15 mouse cellular contexts compared by ENCODE assay signal in the genomic region with DNA sequence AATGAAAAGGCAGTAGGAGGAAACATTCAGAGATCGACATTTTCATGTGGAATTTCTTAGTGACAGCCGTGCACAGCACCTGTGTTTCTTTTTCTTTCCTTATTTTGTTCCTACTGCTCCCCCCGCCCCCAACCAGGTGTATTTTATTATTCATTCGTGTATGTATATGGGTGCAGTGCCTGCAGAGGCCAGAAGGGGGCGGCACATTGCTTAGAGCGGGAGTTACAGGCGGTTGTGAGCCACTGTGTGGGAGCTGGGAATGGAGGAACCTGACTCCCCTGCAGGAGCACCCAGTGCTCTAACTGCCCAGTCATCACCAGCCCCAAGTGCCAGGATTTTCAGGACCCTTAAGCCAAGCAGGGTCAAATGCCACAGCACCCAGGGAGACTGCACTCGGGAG. TPM values are rescaled to one million over a fixed set of nuclear protein-coding genes. Genes with fewer than 3 reads are reported as not detected.
DNase-seq lines count a peak whose midpoint lies in the region; ATAC-seq and TF ChIP-seq lines count a peak whose summit lies in the region.
"Had no signal": no experiment of that assay in that cellular context is flagged by ENCODE, and none has a peak within 500 bp of the region (broad histone marks: within the 10 kb centered on the region; RNA-seq: fewer than 3 reads in every experiment).

No protein-coding gene starts in this region.

- no peak overlapping the region for H3K4me2 ChIP-seq in intestine, postnatal 0 days (replicated peaks; ENCODE audit: low read depth)
- H3K4me2 ChIP-seq in intestine, embryonic 15.5 days (replicated peaks) = no peak overlapping the region
- H3K4me2 ChIP-seq: hindbrain, embryonic 12.5 days; liver, embryonic 13.5 days; neural tube, embryonic 13.5 days had no signal

- no peak overlapping the region for H3K4me3 ChIP-seq in intestine, postnatal 0 days (ENCODE audit: low read depth, low read length)
- H3K4me3 ChIP-seq in intestine, embryonic 15.5 days (replicated peaks) = no peak overlapping the region
- H3K4me3 ChIP-seq: heart, embryonic 10.5 days; hindbrain, embryonic 12.5 days; liver, embryonic 13.5 days; midbrain, embryonic 10.5 days; neural tube, embryonic 13.5 days had no signal

- peak; percentile 28 for DNase-seq in thymus, postnatal 0 days (ENCODE audit: low spot score)
- no peak for DNase-seq in thymus, postnatal 10 days (ENCODE audit: low spot score in 2 of 2)
- DNase-seq in spleen, postnatal 4 days (ENCODE audit: low spot score in 2 of 2) = no peak
- no peak for DNase-seq in gastrocnemius, postnatal 14 days
- no peak for DNase-seq in spleen, adult 18-20 months
- DNase-seq: cerebellum, postnatal 14 days; liver, embryonic 13.5 days; right cerebral cortex, postnatal 25 days had no signal

- no peak for ATAC-seq in intestine, postnatal 0 days
- no peak for ATAC-seq in intestine, embryonic 15.5 days
- ATAC-seq in erythroblast, adult 5-6 weeks (replicated peaks; ENCODE audit: low FRiP score, poor library complexity, severe bottlenecking) = peak; percentile 53; the same call in 1 of the 2 replicates

- intact Hi-C loops in gastrocnemius, postnatal 14 days (cut with DNase I; ENCODE audit: low total_unique reads) = no loop called here

- no peaks in the 10 kb centered on the region; the same call in 1 of the 2 replicates for H3K27me3 ChIP-seq in intestine, postnatal 0 days (replicated peaks; ENCODE audit: control insufficient read depth, insufficient read depth, low read length)
- H3K27me3 ChIP-seq in intestine, embryonic 15.5 days (replicated peaks) = no peaks in the 10 kb centered on the region

- no peak overlapping the region for H3K9ac ChIP-seq in intestine, postnatal 0 days (ENCODE audit: low read depth, low read length)
- no peak overlapping the region for H3K9ac ChIP-seq in intestine, embryonic 15.5 days
- H3K9ac ChIP-seq: hindbrain, embryonic 12.5 days; liver, embryonic 13.5 days; neural tube, embryonic 13.5 days had no signal

- H3K36me3 ChIP-seq in intestine, postnatal 0 days (ENCODE audit: control insufficient read depth, insufficient read depth) = no peaks in the 10 kb centered on the region
- no peaks in the 10 kb centered on the region for H3K36me3 ChIP-seq in intestine, embryonic 15.5 days
- H3K36me3 ChIP-seq: heart, embryonic 10.5 days; hindbrain, embryonic 12.5 days; liver, embryonic 13.5 days; midbrain, embryonic 10.5 days; neural tube, embryonic 13.5 days had no signal

- WGBS in intestine, postnatal 0 days = 46% methylated on average over 8 of the region's 8 CpGs
- 47% methylated on average over 8 of the region's 8 CpGs for WGBS in intestine, embryonic 15.5 days

- no peaks in the 10 kb centered on the region for H3K4me1 ChIP-seq in intestine, postnatal 0 days (replicated peaks; ENCODE audit: control insufficient read depth, insufficient read depth, low read length)
- no peaks in the 10 kb centered on the region for H3K4me1 ChIP-seq in intestine, embryonic 15.5 days (replicated peaks)
- H3K4me1 ChIP-seq: hindbrain, embryonic 12.5 days; liver, embryonic 13.5 days; midbrain, embryonic 10.5 days; neural tube, embryonic 13.5 days had no signal

- H3K27ac ChIP-seq in intestine, postnatal 0 days (ENCODE audit: low read depth, low read length) = no peak overlapping the region
- no peak overlapping the region for H3K27ac ChIP-seq in intestine, embryonic 15.5 days
- H3K27ac ChIP-seq: heart, embryonic 10.5 days; hindbrain, embryonic 12.5 days; liver, embryonic 13.5 days; midbrain, embryonic 10.5 days; neural tube, embryonic 13.5 days had no signal

- TF ChIP-seq CTCF in intestine, postnatal 0 days (IDR thresholded peaks at IDR 0.05; ENCODE audit: low read depth) = peak; percentile 50

- no peaks in the 10 kb centered on the region for H3K9me3 ChIP-seq in intestine, postnatal 0 days (ENCODE audit: control insufficient read depth)
- no peaks in the 10 kb centered on the region for H3K9me3 ChIP-seq in intestine, embryonic 15.5 days
- H3K9me3 ChIP-seq: heart, embryonic 10.5 days; hindbrain, embryonic 12.5 days; liver, embryonic 13.5 days; midbrain, embryonic 10.5 days; neural tube, embryonic 13.5 days had no signal

RNA-seq across cellular contexts. Expression of gene Vmac, which starts 18.7 kb away (rescaled TPM):
- polyA plus RNA-seq in intestine, postnatal 0 days (2015; fragmentation: Nextera tagmentation; extraction: Ambion mirVana) = 9.6 and 13.4 TPM in 2 replicates
- 14.3 and 15.2 TPM in 2 replicates for polyA plus RNA-seq in intestine, embryonic 15.5 days (2015; fragmentation: Nextera tagmentation; extraction: Ambion mirVana)
- polyA plus RNA-seq in thymus, postnatal 0 days (2015; fragmentation: Nextera tagmentation; extraction: Ambion mirVana) = 20.3 and 26.9 TPM in 2 replicates
- 0.38 and 1.0 TPM in 2 replicates for total RNA-seq in erythroblast, adult 5-6 weeks (2015; ENCODE audit: low replicate concordance)
- total RNA-seq in erythroblast, adult 5-6 weeks (2017; ENCODE audit: low replicate concordance) = 1.4 and 8.3 TPM in 2 replicates
- total RNA-seq in gastrocnemius, postnatal 14 days (2021) = 1 to 10 TPM; 5.4 to 5.8 TPM

RNA-seq across cellular contexts. Expression of gene Ndufa11, which starts 19.0 kb away (rescaled TPM):
- polyA plus RNA-seq in intestine, postnatal 0 days (2015; fragmentation: Nextera tagmentation; extraction: Ambion mirVana) = 660 and 718 TPM in 2 replicates
- 471 and 522 TPM in 2 replicates for polyA plus RNA-seq in intestine, embryonic 15.5 days (2015; fragmentation: Nextera tagmentation; extraction: Ambion mirVana)
- 821 and 873 TPM in 2 replicates for polyA plus RNA-seq in thymus, postnatal 0 days (2015; fragmentation: Nextera tagmentation; extraction: Ambion mirVana)
- total RNA-seq in erythroblast, adult 5-6 weeks (2015; ENCODE audit: low replicate concordance) = 17.7 and 29.7 TPM in 2 replicates
- 21.3 and 29.1 TPM in 2 replicates for total RNA-seq in erythroblast, adult 5-6 weeks (2017; ENCODE audit: low replicate concordance)
- total RNA-seq in gastrocnemius, postnatal 14 days (2021) = 100 to 1,000 TPM; 433 to 458 TPM

RNA-seq across cellular contexts. Expression of gene Nrtn, which starts 20.8 kb away (rescaled TPM):
- 20.6 and 21.0 TPM in 2 replicates for polyA plus RNA-seq in intestine, postnatal 0 days (2015; fragmentation: Nextera tagmentation; extraction: Ambion mirVana)
- polyA plus RNA-seq in intestine, embryonic 15.5 days (2015; fragmentation: Nextera tagmentation; extraction: Ambion mirVana) = 9.9 and 10.7 TPM in 2 replicates
- polyA plus RNA-seq in thymus, postnatal 0 days (2015; fragmentation: Nextera tagmentation; extraction: Ambion mirVana) = 17.3 and 23.6 TPM in 2 replicates
- not detected in 2 replicates for total RNA-seq in erythroblast, adult 5-6 weeks (2015; ENCODE audit: low replicate concordance)
- 0.51 TPM in 1 of 2 replicates, not detected in the other for total RNA-seq in erythroblast, adult 5-6 weeks (2017; ENCODE audit: low replicate concordance)
- total RNA-seq in gastrocnemius, postnatal 14 days (2021) = 1 to 10 TPM in 1 of 2 experiments, under 1 TPM in 1; 0.47 to 1.4 TPM

RNA-seq across cellular contexts. Expression of gene Dus3l, which starts 28.0 kb away (rescaled TPM):
- polyA plus RNA-seq in intestine, postnatal 0 days (2015; fragmentation: Nextera tagmentation; extraction: Ambion mirVana) = 16.1 and 16.6 TPM in 2 replicates
- 38.7 and 42.8 TPM in 2 replicates for polyA plus RNA-seq in intestine, embryonic 15.5 days (2015; fragmentation: Nextera tagmentation; extraction: Ambion mirVana)
- polyA plus RNA-seq in thymus, postnatal 0 days (2015; fragmentation: Nextera tagmentation; extraction: Ambion mirVana) = 34.0 and 36.5 TPM in 2 replicates
- total RNA-seq in erythroblast, adult 5-6 weeks (2015; ENCODE audit: low replicate concordance) = 0.84 and 5.6 TPM in 2 replicates
- total RNA-seq in erythroblast, adult 5-6 weeks (2017; ENCODE audit: low replicate concordance) = 5.4 and 5.9 TPM in 2 replicates
- total RNA-seq in gastrocnemius, postnatal 14 days (2021) = 10 to 100 TPM; 12.9 to 13.2 TPM

RNA-seq across cellular contexts. Expression of gene Prr22, which starts 33.5 kb away (rescaled TPM):
- 0.25 and 0.51 TPM in 2 replicates for polyA plus RNA-seq in intestine, postnatal 0 days (2015; fragmentation: Nextera tagmentation; extraction: Ambion mirVana)
- polyA plus RNA-seq in intestine, embryonic 15.5 days (2015; fragmentation: Nextera tagmentation; extraction: Ambion mirVana) = 1.2 and 1.6 TPM in 2 replicates
- 0.40 and 0.68 TPM in 2 replicates for polyA plus RNA-seq in thymus, postnatal 0 days (2015; fragmentation: Nextera tagmentation; extraction: Ambion mirVana)
- not detected in 2 replicates for total RNA-seq in erythroblast, adult 5-6 weeks (2015; ENCODE audit: low replicate concordance)
- total RNA-seq in erythroblast, adult 5-6 weeks (2017; ENCODE audit: low replicate concordance) = not detected in 2 replicates
- total RNA-seq in gastrocnemius, postnatal 14 days (2021) = under 1 TPM in 1 of 2 experiments, not detected in 1; 0.14 TPM
